Mouse (Mus musculus) olfactory bulb, adult 2 months (tissue): Measurements from ENCODE around the gene Wt1.

Source experiments
- CTCF ChIP-seq: fragments of 200-500 bp; IDR thresholded peaks from 2 replicates; pipeline ENCODE4 v1.5.1; 2012; ENCODE audit warnings: low read depth, mild to moderate bottlenecking, low read length, moderate library complexity; ENCODE audit not compliant: insufficient read depth
- POLR2A ChIP-seq: fragments of 200-500 bp; IDR thresholded peaks from 2 replicates; pipeline ENCODE4 v1.6.1; 2012; ENCODE audit warnings: mild to moderate bottlenecking, low read depth, low read length, moderate library complexity; ENCODE audit not compliant: insufficient read depth

GRCm38 (mm10) chr2:105188182-105188581 is 61.9 kb downstream of the Wt1 start:
- no peak for TF ChIP-seq POLR2A
- TF ChIP-seq CTCF: no peak
